Mouse (Mus musculus) lung, postnatal 25 days (tissue): ENCODE measurements around the gene Tipin.

ENCODE experiments used
- DNase-seq: peaks from one replicate; pipeline ENCODE4 v3.0.0; 2022; ENCODE audit warnings: low spot score

Gene Tipin

GRCm38 (mm10) chr9:64345931-64346330 is 64.5 kb downstream of the Tipin start:
- DNase-seq = no peak

- DNase-seq = no peak
Observed at GRCm38 (mm10) chr9:64347377-64347776, 66.0 kb downstream of the Tipin start.

- DNase-seq = no peak
Observed at GRCm38 (mm10) chr9:64349490-64349889, 68.1 kb downstream of the Tipin start.

GRCm38 (mm10) chr9:64351191-64351590 is 69.8 kb downstream of the Tipin start:
- DNase-seq = no peak
